Mouse (Mus musculus): ENCODE data around the gene Aebp2.
"Not testable (repeated sequence)": the region's sequence is repeated elsewhere in the genome, so short reads cannot be mapped to it uniquely, and the experiment has no call there.

Aebp2 gene

GRCm38 (mm10) chr6:140656991-140657390 is 34.5 kb downstream of the Aebp2 start:
- DNase-seq, result no peak

GRCm38 (mm10) chr6:140657920-140658522 is 35.6 kb downstream of the Aebp2 start:
- DNase-seq, result no peak

- no peak for DNase-seq
These were observed 38.6 kb downstream of the Aebp2 start for GRCm38 (mm10) chr6:140661111-140661510.

GRCm38 (mm10) chr6:140661777-140662176 is 39.3 kb downstream of the Aebp2 start:
- no peak for DNase-seq

- DNase-seq, result no peak
These were observed 39.8 kb downstream of the Aebp2 start for GRCm38 (mm10) chr6:140662290-140662689.

GRCm38 (mm10) chr6:140662697-140663096 is 40.2 kb downstream of the Aebp2 start:
- not testable (repeated sequence) for DNase-seq

GRCm38 (mm10) chr6:140664611-140665010 is 42.1 kb downstream of the Aebp2 start:
- DNase-seq, result no peak

- no peak for DNase-seq
These were observed 44.2 kb downstream of the Aebp2 start for GRCm38 (mm10) chr6:140666486-140667240.

GRCm38 (mm10) chr6:140667289-140667906 is 44.9 kb downstream of the Aebp2 start:
- no peak for DNase-seq

GRCm38 (mm10) chr6:140674414-140674813 is 52.0 kb downstream of the Aebp2 start:
- DNase-seq, result no peak

- DNase-seq, result no peak
These were observed 53.6 kb downstream of the Aebp2 start for GRCm38 (mm10) chr6:140676094-140676493.

- DNase-seq, result no peak
These were observed 54.6 kb downstream of the Aebp2 start for GRCm38 (mm10) chr6:140677041-140677440.

- DNase-seq, result no peak
These were observed 55.5 kb downstream of the Aebp2 start for GRCm38 (mm10) chr6:140677960-140678359.

- peak; percentile 58 for DNase-seq
These were observed 56.3 kb downstream of the Aebp2 start for GRCm38 (mm10) chr6:140678658-140679271.

- DNase-seq, result no peak
These were observed 58.2 kb downstream of the Aebp2 start for GRCm38 (mm10) chr6:140680713-140681112.

- no peak for DNase-seq
These were observed 60.4 kb downstream of the Aebp2 start for GRCm38 (mm10) chr6:140682829-140683228.

- no peak for DNase-seq
These were observed 61.9 kb downstream of the Aebp2 start for GRCm38 (mm10) chr6:140684403-140684802.

- DNase-seq, result no peak
These were observed 67.3 kb downstream of the Aebp2 start for GRCm38 (mm10) chr6:140689617-140690404.

- no peak for DNase-seq
These were observed 69.7 kb downstream of the Aebp2 start for GRCm38 (mm10) chr6:140692160-140692559.

GRCm38 (mm10) chr6:140696192-140696879 is 73.9 kb downstream of the Aebp2 start:
- no peak for DNase-seq

GRCm38 (mm10) chr6:140697994-140698393 is 75.5 kb downstream of the Aebp2 start:
- DNase-seq, result peak; percentile 39

- DNase-seq, result no peak
These were observed 76.1 kb downstream of the Aebp2 start for GRCm38 (mm10) chr6:140698596-140698995.
